20 mouse cellular contexts compared by ENCODE assay signal in genomic region chr11:34871991-34872390, GRCm38 (mm10). TPM values are rescaled to one million over a fixed set of nuclear protein-coding genes. Genes with fewer than 3 reads are reported as not detected.
DNase-seq lines count a peak whose midpoint lies in the region.
"Had no signal": no experiment of that assay in that cellular context is flagged by ENCODE, and none has a peak within 500 bp of the region (broad histone marks: within the 10 kb centered on the region; RNA-seq: fewer than 3 reads in every experiment).

No protein-coding gene starts in this region.

- no peaks in the 10 kb centered on the region for H3K4me1 ChIP-seq in brown adipose tissue, adult 24 weeks (ENCODE audit: control insufficient read depth, insufficient read depth, insufficient read length, low read length)
- H3K4me1 ChIP-seq: forebrain, embryonic 10.5 days; forebrain, embryonic 13.5 days; heart, embryonic 10.5 days; heart, embryonic 13.5 days had no signal

- DNase-seq in gastrocnemius, postnatal 25 days: peak; percentile 11
- no peak for DNase-seq in gastrocnemius, postnatal 10 days
- DNase-seq in urinary bladder, postnatal 14 days (ENCODE audit: low spot score): peak; percentile 41
- DNase-seq in urinary bladder, adult 2 months (ENCODE audit: low spot score): no peak
- no peak for DNase-seq in right cerebral cortex, postnatal 4 days
- DNase-seq: adrenal gland, adult 8-10 months; adrenal gland, postnatal 25 days; cerebellum, adult 18-20 months; cerebellum, adult 9-10 months; cerebellum, postnatal 14 days; gastrocnemius, postnatal 36 days; heart, postnatal 14 days; heart, postnatal 4 days had no signal

- H3K27ac ChIP-seq in brown adipose tissue, adult 24 weeks (replicated peaks; ENCODE audit: low read depth, low read length): 0 out of 2 replicates have a peak overlapping the region, but pooled peaks have one; percentile 28
- H3K27ac ChIP-seq: forebrain, embryonic 10.5 days; forebrain, embryonic 13.5 days; heart, embryonic 10.5 days; heart, embryonic 13.5 days; hindbrain, embryonic 14.5 days; hindbrain, postnatal 0 days had no signal

- no peak overlapping the region for H3K4me3 ChIP-seq in brown adipose tissue, adult 24 weeks (ENCODE audit: insufficient read depth, low read depth, low read length)
- H3K4me3 ChIP-seq: forebrain, embryonic 10.5 days; forebrain, embryonic 13.5 days; heart, embryonic 10.5 days; heart, embryonic 13.5 days had no signal

RNA-seq across cellular contexts. Expression of gene Spdl1, which starts 38.5 kb away (rescaled TPM):
- total RNA-seq in gastrocnemius, postnatal 25 days (2021): under 1 TPM; 0.18 to 0.54 TPM
- total RNA-seq in gastrocnemius, postnatal 10 days (2021): 1 to 10 TPM; 2.6 to 3.5 TPM
- polyA plus RNA-seq in urinary bladder, adult 2 months (2012; rRNA removed): 1.2 and 1.3 TPM in 2 replicates
- polyA plus RNA-seq in brown adipose tissue, adult 24 weeks (2012; ENCODE audit: insufficient read depth, insufficient read length, missing spikeins): not detected in 2 replicates

Comparison
In these comparisons a context has a peak if more than half of its experiments do, and no peak if none do; other contexts are left out.
1. DNase-seq: peak in gastrocnemius, postnatal 25 days (single experiment) and urinary bladder, postnatal 14 days (single experiment); none in gastrocnemius, postnatal 10 days (single experiment), urinary bladder, adult 2 months (single experiment) and right cerebral cortex, postnatal 4 days (single experiment).